Mouse (Mus musculus) cortical plate, adult 2 months (tissue): Measurements from ENCODE around the gene Gm30191. TPM values are rescaled to one million over a fixed set of nuclear protein-coding genes. Genes with fewer than 3 reads are reported as not detected.
A peak's percentile ranks its signal among the peaks of the same experiment; 100 is the strongest.

Experiments
- H3K27ac ChIP-seq: fragments of 200-500 bp; 2 replicates; pipeline ENCODE4 v1.5.1; 2012; ENCODE audit warnings: low read length, control low read depth, inconsistent platforms; ENCODE audit not compliant: insufficient read depth
- H3K4me1 ChIP-seq: fragments of 200-500 bp; 2 replicates; pipeline ENCODE4 v1.6.1; 2011; ENCODE audit warnings: low read length; ENCODE audit not compliant: control insufficient read depth, insufficient read depth
- H3K4me3 ChIP-seq: fragments of 200-500 bp; 2 replicates; pipeline ENCODE4 v1.5.1; 2011; ENCODE audit warnings: mild to moderate bottlenecking, low read length, control low read depth; ENCODE audit not compliant: insufficient read depth
- CTCF ChIP-seq: fragments of 200-500 bp; IDR thresholded peaks from 2 replicates; pipeline ENCODE4 v1.5.1; 2011; ENCODE audit warnings: mild to moderate bottlenecking, control low read depth, low read length; ENCODE audit not compliant: insufficient read depth; ENCODE audit errors: extremely low read depth
- POLR2A ChIP-seq: fragments of 200-500 bp; IDR thresholded peaks from 2 replicates; pipeline ENCODE4 v1.6.1; 2011; ENCODE audit warnings: mild to moderate bottlenecking, low read length, control low read depth; ENCODE audit not compliant: insufficient read depth; ENCODE audit errors: extremely low read depth
- polyA plus RNA-seq: library from polyadenylated mRNA; depleted of rRNA; stranded (reverse); fragments of >200 nt; gene quantifications from 2 replicates; pipeline ENCODE4 v1.2.3, GENCODE M21; 2012; rRNA removed

Gene Gm30191
- polyA plus RNA-seq, result not detected in 2 replicates

DNA sequence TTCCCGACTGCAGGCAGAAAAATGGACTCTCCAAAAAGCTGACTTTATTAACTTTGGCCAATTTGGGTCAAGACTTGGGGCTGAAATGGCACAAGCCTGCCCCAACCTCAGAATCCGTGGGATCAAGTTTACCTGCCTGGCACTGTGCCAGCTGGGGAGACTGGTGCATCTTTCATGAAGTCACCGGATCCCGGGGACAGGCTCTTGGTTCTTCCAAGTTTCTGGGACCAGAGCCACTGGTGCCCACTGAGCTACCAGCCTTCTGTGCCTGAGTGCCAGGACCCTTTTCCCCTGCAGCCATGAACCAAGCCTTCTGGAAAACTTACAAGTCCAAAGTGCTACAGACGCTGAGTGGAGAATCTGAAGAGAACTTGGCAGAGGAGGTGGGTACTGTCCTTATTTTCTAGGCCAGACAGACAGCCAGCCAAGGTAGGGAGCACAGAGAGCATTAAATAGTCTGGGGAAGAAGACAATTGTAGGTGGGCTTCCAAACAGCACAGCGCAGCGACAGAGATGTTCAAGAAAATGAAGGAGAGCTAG, at the start of gene Gm30191:
Gene Gm30191, plus strand, starts transcription at position 217 of the 540 bp plus-strand sequence.
- Histone ChIP-seq H3K4me3 (peak within 1 kb of the TSS; percentile 68; the same call in 1 of the 2 replicates), H3K4me1 (0 out of 2 replicates have a peak, but pooled peaks cover 1% of the 10 kb centered on the region), H3K27ac (no peak within 1 kb of the TSS)
- no peak for TF ChIP-seq POLR2A
- no peak for TF ChIP-seq CTCF

DNA sequence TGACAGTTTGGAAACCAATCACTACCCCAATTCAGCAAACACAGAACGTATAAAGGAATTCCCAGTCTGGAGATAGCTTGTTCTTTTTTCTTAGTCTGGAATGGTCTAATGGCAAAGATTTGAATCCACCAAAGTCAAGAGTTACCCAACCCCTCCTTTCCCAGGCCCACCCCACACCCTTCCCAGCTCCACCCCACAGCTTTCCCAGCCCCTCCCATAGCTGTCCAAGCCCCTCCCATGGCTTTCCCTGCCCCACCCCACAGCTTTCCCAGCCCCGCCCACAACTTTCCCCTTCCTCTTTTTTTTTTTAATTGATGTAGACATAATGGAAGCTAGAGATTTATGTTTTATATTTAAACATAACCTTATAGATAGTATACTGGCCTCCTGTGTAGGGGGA, 47.4 kb upstream of the Gm30191 start:
- Histone ChIP-seq H3K27ac (no peak overlapping the region), H3K4me3 (no peak overlapping the region), H3K4me1 (no peaks in the 10 kb centered on the region)
- TF ChIP-seq CTCF, result no peak
- no peak for TF ChIP-seq POLR2A

DNA sequence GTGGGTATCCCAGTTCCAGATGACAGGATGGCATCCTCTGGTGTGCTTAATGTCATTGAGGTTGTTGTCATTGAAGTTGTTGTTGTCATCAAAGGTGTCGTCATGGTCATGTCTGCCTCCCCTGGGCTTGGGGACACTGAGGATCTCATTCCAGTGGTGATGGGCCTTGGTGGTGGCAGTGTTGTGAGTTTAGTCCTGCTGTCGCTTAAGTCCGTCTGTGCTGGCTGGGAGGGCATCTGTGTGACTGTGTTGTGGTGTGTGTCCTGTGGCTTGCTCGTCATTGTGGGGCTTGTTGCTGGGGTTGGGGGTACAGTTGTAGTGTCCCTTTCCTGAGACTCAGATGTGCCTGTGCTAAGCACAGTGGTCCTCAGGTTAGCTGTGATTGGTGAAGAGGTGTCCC, 43.8 kb upstream of the Gm30191 start, which contains the start of gene Gm7534:
Gene Gm7534, minus strand, starts transcription at position 101 of the 400 bp plus-strand sequence.
- TF ChIP-seq POLR2A (no peak), CTCF (no peak)
- H3K4me1 ChIP-seq, result no peaks in the 10 kb centered on the region
- no peak within 1 kb of the TSS for H3K27ac ChIP-seq
- no peak within 1 kb of the TSS for H3K4me3 ChIP-seq

DNA sequence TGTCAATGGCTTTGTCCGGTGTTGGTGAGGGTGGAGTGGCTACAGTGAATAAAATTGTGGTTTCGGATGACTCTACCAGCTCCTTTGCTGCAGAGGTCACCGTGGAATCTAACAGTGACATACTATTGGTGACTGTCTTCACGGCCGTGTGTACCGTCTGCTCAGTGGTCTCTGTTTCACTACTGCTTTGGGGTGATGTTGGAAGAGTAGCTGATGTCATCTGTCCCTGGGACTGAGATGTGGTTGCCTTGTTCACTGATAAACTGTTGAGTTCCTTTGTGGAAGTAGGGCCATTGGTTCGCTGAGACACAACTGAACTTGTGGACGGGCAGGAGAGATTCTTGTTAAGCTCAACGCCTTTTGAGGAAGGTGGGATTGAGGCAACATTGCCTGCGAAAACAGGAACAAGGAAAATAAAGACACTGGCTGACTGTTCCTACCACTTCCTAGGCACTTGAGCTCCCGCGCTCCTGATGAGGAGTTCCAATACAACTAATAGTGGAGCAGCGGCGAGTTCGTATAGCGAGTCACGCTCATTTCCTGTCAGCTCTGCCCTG, 43.3 kb upstream of the Gm30191 start:
- Histone ChIP-seq H3K4me3 (no peak overlapping the region), H3K4me1 (no peaks in the 10 kb centered on the region), H3K27ac (no peak overlapping the region)
- TF ChIP-seq CTCF (no peak), POLR2A (no peak)

DNA sequence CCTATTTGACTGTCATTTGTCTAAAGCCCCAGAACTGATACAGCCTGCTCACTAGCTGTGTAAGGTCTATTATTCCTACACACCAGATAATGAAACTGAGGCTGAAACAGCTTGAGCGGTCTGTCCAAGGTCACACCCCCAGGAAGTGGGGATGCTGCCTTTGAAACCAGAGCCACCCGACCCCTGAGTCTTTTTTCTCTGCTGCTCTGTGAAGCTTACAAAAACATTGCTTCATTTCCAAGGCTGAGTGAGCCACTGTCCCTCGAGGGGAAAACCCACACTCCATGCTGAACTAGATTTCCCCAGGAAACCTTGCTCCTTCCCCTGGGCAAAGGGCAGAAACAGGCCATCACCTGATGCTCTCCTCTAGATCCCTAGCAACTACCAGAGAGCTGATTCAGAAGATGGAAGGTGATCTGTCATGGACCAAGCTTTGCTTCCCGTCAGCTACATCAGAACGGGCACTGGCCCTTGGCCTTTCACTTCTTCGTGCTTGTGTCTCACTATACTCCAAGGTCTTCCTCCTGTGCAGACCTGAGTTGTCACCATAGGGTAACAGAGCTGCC, 40.2 kb upstream of the Gm30191 start:
- H3K4me3 ChIP-seq, result no peak overlapping the region
- TF ChIP-seq CTCF, result no peak
- TF ChIP-seq POLR2A, result no peak
- no peak overlapping the region for H3K27ac ChIP-seq
- no peaks in the 10 kb centered on the region for H3K4me1 ChIP-seq

DNA sequence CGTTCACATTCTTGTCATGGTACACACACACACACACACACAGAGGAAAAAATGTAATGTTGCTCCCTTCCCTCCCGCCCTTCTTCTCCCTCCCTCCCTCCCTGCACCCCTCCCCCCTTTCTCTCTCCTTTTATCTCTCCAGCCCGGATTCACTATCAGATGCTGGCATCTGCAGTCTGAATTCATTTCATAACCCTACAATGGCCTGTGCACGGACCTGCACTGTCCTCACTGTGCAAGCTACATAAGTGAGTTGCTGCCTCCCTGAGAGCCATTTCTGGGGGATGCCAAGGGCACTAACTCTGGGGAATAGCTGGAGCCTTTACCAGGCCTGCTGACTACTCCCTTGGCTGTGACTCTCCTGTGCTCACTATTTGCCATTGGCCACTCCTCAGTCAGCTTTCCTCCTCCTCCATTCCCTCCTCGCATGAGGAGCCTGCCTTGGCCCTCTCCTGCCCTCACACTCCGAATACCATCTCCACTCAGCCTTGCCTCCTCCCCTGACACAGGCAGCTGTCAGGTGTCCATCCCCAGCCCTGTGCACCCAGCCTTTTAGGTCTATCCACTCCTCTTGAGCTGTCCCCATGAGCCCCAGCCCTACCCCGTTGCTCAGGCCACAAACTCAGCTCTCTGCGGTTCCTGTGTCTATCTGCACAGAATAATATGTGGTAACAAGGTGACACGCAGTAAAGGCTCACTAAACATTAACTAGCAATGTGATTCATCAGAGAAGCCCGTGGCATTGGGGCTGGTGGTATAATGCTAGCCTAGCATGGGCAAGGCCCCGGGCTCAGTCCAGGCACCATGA, 23.7 kb upstream of the Gm30191 start:
- no peak overlapping the region for H3K27ac ChIP-seq
- no peak for TF ChIP-seq CTCF

DNA sequence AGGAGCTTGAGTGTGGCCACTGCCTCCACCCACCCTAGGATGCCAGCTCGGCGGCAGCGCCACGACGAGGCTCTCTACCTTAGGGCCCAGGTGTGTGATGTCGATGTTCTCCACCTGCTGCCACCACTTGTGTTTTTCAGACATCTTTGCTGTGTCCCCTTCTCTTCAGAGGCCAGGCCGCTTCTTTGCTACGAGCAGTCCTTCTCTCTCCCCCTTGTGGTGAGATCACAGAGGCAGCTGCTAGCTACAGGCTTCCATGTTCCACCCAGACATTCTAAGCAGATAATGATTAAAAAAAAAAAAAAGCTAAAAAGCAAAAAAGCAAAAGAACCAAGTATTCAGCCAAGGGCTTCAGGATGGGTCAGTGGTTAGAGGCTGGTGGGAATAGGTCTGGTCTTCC, 19.5 kb upstream of the Gm30191 start, which contains the start of gene Catsper4:
Gene Catsper4, minus strand, starts transcription at position 190 of the 400 bp plus-strand sequence.
- peak; percentile 21; the same call in 1 of the 2 replicates for TF ChIP-seq CTCF
- TF ChIP-seq POLR2A, result no peak
- no peak within 1 kb of the TSS for H3K27ac ChIP-seq
- H3K4me3 ChIP-seq, result no peak within 1 kb of the TSS
- H3K4me1 ChIP-seq, result no peaks in the 10 kb centered on the region

More for the DNA sequence above, 23.7 kb upstream of the Gm30191 start:
- Histone ChIP-seq H3K4me1 (no peaks in the 10 kb centered on the region), H3K4me3 (no peak overlapping the region)

DNA sequence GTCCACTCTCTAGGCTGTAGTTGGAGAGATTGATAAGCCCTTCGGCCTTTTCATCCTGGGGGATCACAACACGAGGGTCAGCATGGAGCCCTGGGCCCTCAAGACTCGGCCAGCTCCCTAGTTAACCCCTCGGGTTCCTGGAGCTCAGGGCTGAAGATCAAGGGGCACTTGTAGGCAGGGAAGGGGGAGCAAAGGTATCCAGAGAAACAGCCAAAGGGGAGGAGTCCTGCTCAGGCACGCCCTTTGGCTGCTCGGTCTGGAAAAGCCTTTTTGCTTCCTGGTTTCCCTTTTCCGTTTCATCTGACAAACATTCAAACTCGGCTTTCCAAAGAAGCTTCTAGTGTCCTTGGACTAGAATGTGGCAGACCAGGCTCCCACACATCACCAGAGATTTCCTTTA, 16.3 kb upstream of the Gm30191 start:
- TF ChIP-seq CTCF, result no peak
- no peak for TF ChIP-seq POLR2A
- H3K4me1 ChIP-seq, result no peaks in the 10 kb centered on the region
- no peak overlapping the region for H3K4me3 ChIP-seq
- H3K27ac ChIP-seq, result no peak overlapping the region

DNA sequence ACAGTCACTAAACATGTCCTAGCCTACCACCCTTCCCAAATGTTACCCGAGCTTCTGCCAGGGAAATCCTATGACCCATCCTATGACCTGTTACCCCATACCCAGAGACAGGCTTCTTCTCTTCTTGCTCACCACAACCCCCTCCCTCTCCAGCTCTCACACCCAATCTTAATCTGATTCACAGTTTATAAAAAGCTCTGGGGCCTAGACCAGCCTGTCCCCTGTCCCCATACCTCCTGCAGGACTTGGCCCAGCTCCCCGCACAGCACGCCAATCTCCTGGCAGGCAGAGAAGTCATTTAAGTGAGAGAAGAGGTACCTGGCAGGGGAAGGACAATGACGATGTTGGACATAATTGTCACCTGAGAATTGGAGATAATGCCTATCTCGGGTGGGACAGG, 11.9 kb upstream of the Gm30191 start:
- Histone ChIP-seq H3K4me3 (no peak overlapping the region), H3K27ac (no peak overlapping the region), H3K4me1 (peaks cover 3% of the 10 kb centered on the region; the same call in 1 of the 2 replicates)
- no peak for TF ChIP-seq POLR2A
- TF ChIP-seq CTCF, result no peak
